Mouse (Mus musculus): ENCODE measurements at regions not wholly inside any gene's neighbourhood (a gene's known extent, or its start where the extent isn't known, plus 50 kb on each side); places are given as distances from the start of the nearest gene placed in this dataset.

DNA sequence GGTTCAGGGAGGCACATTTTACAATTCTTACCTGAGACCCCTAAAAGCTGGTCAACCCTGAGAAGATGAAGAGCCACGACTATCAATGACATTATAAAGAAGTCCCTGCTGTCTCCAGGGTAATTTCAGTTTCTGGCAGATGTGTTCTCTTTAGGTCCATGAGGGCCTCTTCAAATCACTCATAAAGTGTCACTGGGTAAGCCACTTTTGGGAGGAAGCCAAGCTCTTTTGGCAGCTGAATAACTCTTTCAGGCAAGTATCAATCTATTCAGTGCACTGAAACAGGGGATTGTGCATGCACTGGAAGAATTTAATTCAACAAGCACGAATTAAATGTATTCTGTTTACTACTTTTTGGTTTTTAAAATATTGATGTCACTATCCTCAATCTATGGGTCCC, 443.1 kb upstream of the Tbc1d2b start:
- TF ChIP-seq CTCF (IDR thresholded peaks at IDR 0.05; ENCODE audit: low read depth, low read length) (no peak), GATA1 (IDR thresholded peaks at IDR 0.05; ENCODE audit: borderline replicate concordance, low read length) (no peak), TAL1 (conservative IDR thresholded peaks at IDR 0.05; ENCODE audit: low read depth, low read length) (no peak), GATA2 (IDR thresholded peaks at IDR 0.05; ENCODE audit: borderline replicate concordance, low read depth, low read length) (no peak), POLR2AphosphoS5 (IDR thresholded peaks at IDR 0.05; ENCODE audit: insufficient replicate concordance, low read depth, low read length) (no peak)
